Mouse (Mus musculus) duodenum, adult 2 months (tissue): ENCODE data around the gene Xlr5b. TPM values are rescaled to one million over a fixed set of nuclear protein-coding genes. Genes with fewer than 3 reads are reported as not detected.

Source experiments
- polyA plus RNA-seq: library from polyadenylated mRNA; depleted of rRNA; stranded (reverse); fragments of >200 nt; gene quantifications from 2 replicates; pipeline ENCODE4 v1.2.3, GENCODE M21; 2012; ENCODE audit warnings: low replicate concordance; rRNA removed

Xlr5b gene
- not detected in 2 replicates for polyA plus RNA-seq

GRCm38 (mm10) chrX:73148496-73148895 lies at the start of gene Xlr5b:
TSS of gene Xlr5b (plus strand) at chrX:73148796.

DNA sequence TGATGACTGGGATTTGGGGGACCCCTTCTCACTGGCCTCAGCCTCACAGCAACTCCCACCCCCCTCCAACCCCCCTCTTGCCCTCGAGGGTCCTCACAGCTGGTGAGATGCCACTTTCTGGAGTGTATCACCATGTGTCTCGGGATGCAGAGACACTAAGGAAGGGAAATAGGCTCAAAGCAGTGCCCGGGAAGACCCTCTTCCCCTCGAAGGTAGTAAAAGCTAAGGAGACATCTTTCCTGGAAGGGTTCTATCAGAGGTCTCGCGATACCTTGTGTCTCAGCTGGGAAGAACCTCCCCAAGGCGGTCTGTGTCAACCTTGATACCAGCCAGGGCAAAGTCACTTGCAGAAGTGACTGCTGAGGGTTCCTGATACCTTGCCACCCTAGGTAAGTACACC lies 31.8 kb upstream of the Xlr5b start, which contains the start of gene Gm14685:
Gene Gm14685, plus strand, starts transcription at position 301 of the 400 bp plus-strand sequence.

DNA sequence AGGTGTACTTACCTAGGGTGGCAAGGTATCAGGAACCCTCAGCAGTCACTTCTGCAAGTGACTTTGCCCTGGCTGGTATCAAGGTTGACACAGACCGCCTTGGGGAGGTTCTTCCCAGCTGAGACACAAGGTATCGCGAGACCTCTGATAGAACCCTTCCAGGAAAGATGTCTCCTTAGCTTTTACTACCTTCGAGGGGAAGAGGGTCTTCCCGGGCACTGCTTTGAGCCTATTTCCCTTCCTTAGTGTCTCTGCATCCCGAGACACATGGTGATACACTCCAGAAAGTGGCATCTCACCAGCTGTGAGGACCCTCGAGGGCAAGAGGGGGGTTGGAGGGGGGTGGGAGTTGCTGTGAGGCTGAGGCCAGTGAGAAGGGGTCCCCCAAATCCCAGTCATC lies 754 bp downstream of the Xlr5b start, which contains the start of gene DXBay18:
Gene DXBay18, minus strand, starts transcription at position 101 of the 400 bp plus-strand sequence.

GRCm38 (mm10) chrX:73176889-73177288 lies 28.3 kb downstream of the Xlr5b start, which contains the start of gene Spin2d:
TSS of gene Spin2d (minus strand) at chrX:73176989.

GRCm38 (mm10) chrX:73191934-73192333 lies 43.3 kb downstream of the Xlr5b start, which contains the start of gene Xlr3b:
TSS of gene Xlr3b (plus strand) at chrX:73192207.

Other genes with a start within 250 kb of the Xlr5b start
- gene Cetn2, start 230.4 kb upstream of the Xlr5b start, polyA plus RNA-seq: 0.38 and 0.92 TPM in 2 replicates
- 3.8 and 6.4 TPM in 2 replicates for gene Nsdhl, start 230.2 kb upstream of the Xlr5b start, polyA plus RNA-seq
- gene Zfp185, start 161.5 kb upstream of the Xlr5b start, polyA plus RNA-seq: 0.20 TPM in 1 of 2 replicates, not detected in the other
- not detected in 2 replicates for gene Pnma5, start 111.7 kb upstream of the Xlr5b start, polyA plus RNA-seq
- gene Pnma3, start 84.0 kb upstream of the Xlr5b start, polyA plus RNA-seq: 0.02 and 0.06 TPM in 2 replicates
- gene Xlr4a, start 66.3 kb upstream of the Xlr5b start, polyA plus RNA-seq: 0.15 TPM in 1 of 2 replicates, not detected in the other
- 0.16 TPM in 1 of 2 replicates, not detected in the other for gene Xlr3a, start 51.7 kb upstream of the Xlr5b start, polyA plus RNA-seq
- gene Gm14685, start 31.7 kb upstream of the Xlr5b start, polyA plus RNA-seq: 0.05 TPM in 1 of 2 replicates, not detected in the other
- not detected in 2 replicates for gene DXBay18, start 654 bp downstream of the Xlr5b start, polyA plus RNA-seq
- not detected in 2 replicates for gene Spin2d, start 28.2 kb downstream of the Xlr5b start, polyA plus RNA-seq
- 0.11 TPM in 1 of 2 replicates, not detected in the other for gene Xlr3b, start 43.4 kb downstream of the Xlr5b start, polyA plus RNA-seq
- not detected in 2 replicates for gene Xlr4b, start 65.5 kb downstream of the Xlr5b start, polyA plus RNA-seq
- 24.9 and 39.6 TPM in 2 replicates for gene F8a, start 79.5 kb downstream of the Xlr5b start, polyA plus RNA-seq
- gene Xlr4c, start 94.3 kb downstream of the Xlr5b start, polyA plus RNA-seq: not detected in 2 replicates
- gene Xlr3c, start 116.6 kb downstream of the Xlr5b start, polyA plus RNA-seq: not detected in 2 replicates
- gene Xlr5a, start 144.2 kb downstream of the Xlr5b start, polyA plus RNA-seq: not detected in 2 replicates
- gene Xlr5c, start 144.2 kb downstream of the Xlr5b start, polyA plus RNA-seq: not detected in 2 replicates
- not detected in 2 replicates for gene Gm45015, start 188.0 kb downstream of the Xlr5b start, polyA plus RNA-seq
- gene Zfp275, start 193.8 kb downstream of the Xlr5b start, polyA plus RNA-seq: 0.88 and 2.4 TPM in 2 replicates
- not detected in 2 replicates for gene Gm18336, start 249.9 kb downstream of the Xlr5b start, polyA plus RNA-seq